Mouse (Mus musculus) liver, embryonic 16.5 days (tissue): Measurements from ENCODE around the gene Tnk1. TPM values are rescaled to one million over a fixed set of nuclear protein-coding genes. Genes with fewer than 3 reads are reported as not detected.

Source experiments
- ATAC-seq: fragments of 200-750 bp; cut with Nextera tagmentation; 2 replicates; pipeline ENCODE4 v1.8.0; 2017; ENCODE audit warnings: low read depth, mild to moderate bottlenecking, moderate number of reproducible peaks, moderate library complexity
- H3K27ac ChIP-seq: fragments of 300-500 bp; sonication (generic); 2 replicates; pipeline ENCODE4 v1.5.1; 2014; ENCODE audit warnings: mild to moderate bottlenecking, low read length
- H3K27me3 ChIP-seq: fragments of 300-500 bp; sonication (generic); 2 replicates; pipeline ENCODE4 v1.6.1; 2014; ENCODE audit warnings: low read depth, low read length, mixed read lengths; ENCODE audit not compliant: control insufficient read depth, insufficient read depth
- H3K36me3 ChIP-seq: fragments of 300-500 bp; sonication (generic); 2 replicates; pipeline ENCODE4 v1.6.1; 2014; ENCODE audit warnings: mild to moderate bottlenecking; ENCODE audit not compliant: control insufficient read depth, insufficient read depth
- H3K4me1 ChIP-seq: fragments of 300-500 bp; sonication (generic); 2 replicates; pipeline ENCODE4 v1.6.1; 2014; ENCODE audit warnings: low read depth, low read length, mixed read lengths; ENCODE audit not compliant: control insufficient read depth
- H3K4me2 ChIP-seq: fragments of 300-500 bp; sonication (generic); 2 replicates; pipeline ENCODE4 v1.6.1; 2014; ENCODE audit warnings: low read depth, low read length, mixed read lengths
- H3K4me3 ChIP-seq: fragments of 300-500 bp; sonication (generic); 2 replicates; pipeline ENCODE4 v1.5.1; 2014; ENCODE audit warnings: low read depth, mild to moderate bottlenecking, low read length
- H3K9ac ChIP-seq: fragments of 300-500 bp; sonication (generic); 2 replicates; pipeline ENCODE4 v1.6.1; 2014; ENCODE audit warnings: low read depth, low read length
- H3K9me3 ChIP-seq: fragments of 300-500 bp; sonication (generic); replicated peaks from 2 replicates; pipeline ENCODE4 v1.6.1; 2016; ENCODE audit warnings: low read length; ENCODE audit not compliant: control insufficient read depth
- WGBS: fragments of 180-500 bp; shearing (Covaris S2); extraction: QIAGEN DNeasy Blood & Tissue Kit; methylation state at CpG from one replicate; pipeline ENCODE4 v1.1.7; 2014; ENCODE audit not compliant: insufficient replicate concordance; 5-methylcytosine and 5-hydroxymethylcytosine counted together
- polyA plus RNA-seq: library from polyadenylated mRNA; unstranded; fragments of >200 nt; fragmentation: Nextera tagmentation; extraction: Ambion mirVana; gene quantifications from 2 replicates; pipeline ENCODE4 v1.2.1, GENCODE M21; 2015

The Tnk1 gene
- polyA plus RNA-seq, 1 experiment from 2014 or later = 0.74 TPM

- H3K27ac ChIP-seq = peak within 1 kb of the TSS; percentile 91
- no peaks in the 10 kb centered on the region for H3K9me3 ChIP-seq
- peaks cover 49% of the 10 kb centered on the region for H3K27me3 ChIP-seq
- H3K36me3 ChIP-seq = 0 out of 2 replicates have a peak, but pooled peaks cover 2% of the 10 kb centered on the region
- peaks cover 43% of the 10 kb centered on the region for H3K4me1 ChIP-seq
- peak within 1 kb of the TSS; percentile 99 for H3K4me2 ChIP-seq
- 0% methylated on average over 4 of the region's 32 CpGs for WGBS
- H3K9ac ChIP-seq = peak within 1 kb of the TSS; percentile 87
- ATAC-seq = peak; percentile 22
- peak within 1 kb of the TSS; percentile 81 for H3K4me3 ChIP-seq
Observed at GRCm38 (mm10) chr11:69837604-69837951, 21.0 kb downstream of the Tnk1 start, which contains the start of gene Nlgn2. TSS of gene Nlgn2 (minus strand) at chr11:69837784.

DNA sequence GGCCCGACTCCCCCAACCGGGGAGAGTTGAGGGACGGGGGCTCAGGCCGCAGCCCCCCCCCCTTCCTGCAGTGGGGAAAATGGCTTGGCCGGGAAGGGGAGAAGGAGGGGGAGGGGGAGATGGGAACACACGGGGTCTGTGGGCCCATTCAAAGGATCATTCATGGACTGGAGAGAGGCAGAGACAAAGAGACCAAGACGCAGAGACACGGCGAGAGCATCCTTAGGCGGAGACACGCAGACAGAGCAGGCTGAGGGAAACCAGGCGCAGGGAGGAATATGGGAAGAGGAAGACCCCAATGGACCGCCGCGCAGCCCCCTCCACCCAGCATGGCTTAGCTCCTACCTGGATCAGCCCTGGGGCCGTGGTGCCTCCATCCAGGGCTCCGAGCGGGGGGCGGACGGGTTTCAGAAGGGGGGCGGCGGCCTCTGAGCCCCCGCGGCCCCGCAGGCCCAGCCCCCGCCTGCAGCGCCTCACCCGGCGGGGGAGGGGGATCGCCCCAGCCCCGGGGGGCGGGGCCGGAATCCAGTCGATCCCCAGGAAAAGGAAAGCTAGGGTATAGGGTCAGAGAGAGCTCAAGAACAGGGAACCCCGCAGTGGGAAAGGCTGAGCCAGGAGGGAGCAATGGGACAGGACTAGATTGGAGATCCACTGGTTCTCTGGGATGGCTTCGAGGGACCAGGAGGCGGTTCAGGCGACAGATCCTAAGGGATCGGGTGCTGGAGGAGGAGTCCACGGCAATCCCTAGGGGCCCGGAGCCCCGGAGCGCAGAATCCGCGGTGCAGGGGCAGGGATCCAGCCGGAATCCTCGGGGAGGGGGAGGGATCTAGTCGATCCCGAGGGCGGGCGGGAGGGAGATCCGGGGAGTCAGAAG, 21.6 kb downstream of the Tnk1 start:
- H3K9ac ChIP-seq = peak overlapping the region; percentile 69
- no peak for ATAC-seq
- peaks cover 43% of the 10 kb centered on the region for H3K4me1 ChIP-seq
- WGBS = 5% methylated on average over 50 of the region's 52 CpGs
- H3K27me3 ChIP-seq = peaks cover 53% of the 10 kb centered on the region
- H3K36me3 ChIP-seq = 0 out of 2 replicates have a peak, but pooled peaks cover 2% of the 10 kb centered on the region
- H3K4me3 ChIP-seq = peak overlapping the region; percentile 81
- no peaks in the 10 kb centered on the region for H3K9me3 ChIP-seq
- H3K4me2 ChIP-seq = peak overlapping the region; percentile 99
- no peak overlapping the region for H3K27ac ChIP-seq

DNA sequence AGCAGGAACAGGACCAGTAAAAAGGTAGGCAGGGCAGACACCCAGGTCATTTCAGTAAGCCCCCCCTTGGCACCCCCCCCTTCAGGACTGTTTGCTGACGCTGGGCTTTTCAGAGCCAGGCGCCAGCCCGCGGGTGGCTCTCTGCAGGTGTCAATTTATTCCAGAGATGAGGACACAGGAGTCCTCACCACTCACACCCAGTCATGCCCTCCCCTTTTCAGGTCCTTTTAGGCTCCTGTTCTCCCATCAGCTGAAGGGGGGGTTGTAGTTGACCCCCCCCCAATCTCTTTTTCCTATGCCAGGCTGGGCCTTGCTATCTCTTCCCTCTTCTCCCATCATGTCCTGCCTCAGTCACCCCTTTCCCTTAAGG, 22.6 kb downstream of the Tnk1 start:
- Histone ChIP-seq H3K9me3 (no peaks in the 10 kb centered on the region), H3K27me3 (peaks cover 53% of the 10 kb centered on the region), H3K36me3 (0 out of 2 replicates have a peak, but pooled peaks cover 2% of the 10 kb centered on the region), H3K27ac (no peak overlapping the region), H3K4me1 (peaks cover 43% of the 10 kb centered on the region), H3K9ac (no peak overlapping the region), H3K4me2 (no peak overlapping the region), H3K4me3 (no peak overlapping the region)
- 22% methylated on average over 4 of the region's 4 CpGs for WGBS
- ATAC-seq = no peak

GRCm38 (mm10) chr11:69835326-69835965, 23.1 kb downstream of the Tnk1 start:
- 0 out of 2 replicates have a peak, but pooled peaks cover 2% of the 10 kb centered on the region for H3K36me3 ChIP-seq
- no peaks in the 10 kb centered on the region for H3K9me3 ChIP-seq
- H3K27ac ChIP-seq = no peak overlapping the region
- no peak overlapping the region for H3K4me2 ChIP-seq
- 23% methylated on average over 9 of the region's 9 CpGs for WGBS
- no peak for ATAC-seq
- no peak overlapping the region for H3K4me3 ChIP-seq
- H3K4me1 ChIP-seq = peaks cover 43% of the 10 kb centered on the region
- no peak overlapping the region for H3K9ac ChIP-seq
- H3K27me3 ChIP-seq = peaks cover 53% of the 10 kb centered on the region

- 3% methylated on average over 45 of the region's 48 CpGs for WGBS
- H3K9ac ChIP-seq = peak overlapping the region; percentile 66
- 0 out of 2 replicates have a peak overlapping the region, but pooled peaks have one; percentile 3 for H3K27ac ChIP-seq
- peak overlapping the region; percentile 47 for H3K4me3 ChIP-seq
- H3K27me3 ChIP-seq = peaks cover 53% of the 10 kb centered on the region
- no peaks in the 10 kb centered on the region for H3K9me3 ChIP-seq
- ATAC-seq = peak; percentile 20
- no peaks in the 10 kb centered on the region for H3K36me3 ChIP-seq
- peak overlapping the region; percentile 78 for H3K4me2 ChIP-seq
- peaks cover 37% of the 10 kb centered on the region for H3K4me1 ChIP-seq
Observed at GRCm38 (mm10) chr11:69834001-69834549, 24.5 kb downstream of the Tnk1 start.

DNA sequence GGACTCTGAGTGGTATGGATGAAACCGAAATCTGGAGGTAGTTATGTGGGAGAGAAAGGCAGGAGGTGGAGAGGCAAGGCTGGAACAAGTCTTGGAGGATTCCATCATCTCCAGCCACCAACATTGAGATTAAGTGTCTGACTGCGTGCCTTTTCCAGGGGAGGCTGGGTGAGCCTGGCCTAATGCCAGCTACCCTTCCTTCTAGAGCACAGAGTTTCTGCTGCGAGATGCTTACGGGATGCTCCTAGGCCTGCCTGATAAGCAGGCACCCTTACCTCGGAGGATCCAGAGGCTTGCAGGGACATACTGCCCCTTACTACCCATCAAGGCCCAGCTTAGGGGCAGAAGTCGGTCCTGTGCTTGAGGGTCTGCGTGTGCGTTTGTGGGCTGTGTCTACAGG, 25.0 kb downstream of the Tnk1 start:
- no peaks in the 10 kb centered on the region for H3K9me3 ChIP-seq
- no peak for ATAC-seq
- 32% methylated on average over 8 of the region's 8 CpGs for WGBS
- H3K9ac ChIP-seq = peak overlapping the region; percentile 66
- H3K4me3 ChIP-seq = peak overlapping the region; percentile 47
- peaks cover 37% of the 10 kb centered on the region for H3K4me1 ChIP-seq
- H3K27me3 ChIP-seq = peaks cover 53% of the 10 kb centered on the region
- H3K27ac ChIP-seq = no peak overlapping the region
- no peaks in the 10 kb centered on the region for H3K36me3 ChIP-seq
- peak overlapping the region; percentile 78 for H3K4me2 ChIP-seq

GRCm38 (mm10) chr11:69828832-69829231, 29.7 kb downstream of the Tnk1 start:
- 81% methylated on average over 5 of the region's 5 CpGs for WGBS
- Histone ChIP-seq H3K4me3 (no peak overlapping the region), H3K27me3 (peaks cover 14% of the 10 kb centered on the region), H3K9me3 (no peaks in the 10 kb centered on the region), H3K4me1 (peaks cover 6% of the 10 kb centered on the region), H3K4me2 (no peak overlapping the region), H3K9ac (no peak overlapping the region), H3K27ac (no peak overlapping the region), H3K36me3 (no peaks in the 10 kb centered on the region)
- no peak for ATAC-seq

- no peak for ATAC-seq
- no peaks in the 10 kb centered on the region for H3K4me1 ChIP-seq
- H3K4me3 ChIP-seq = no peak overlapping the region
- no peak overlapping the region for H3K9ac ChIP-seq
- no peaks in the 10 kb centered on the region for H3K36me3 ChIP-seq
- H3K27me3 ChIP-seq = no peaks in the 10 kb centered on the region
- H3K27ac ChIP-seq = no peak overlapping the region
- no peaks in the 10 kb centered on the region for H3K9me3 ChIP-seq
- H3K4me2 ChIP-seq = no peak overlapping the region
- WGBS = 59% methylated on average over 2 of the region's 2 CpGs
Observed at GRCm38 (mm10) chr11:69823456-69823855, 35.1 kb downstream of the Tnk1 start.
